Mouse (Mus musculus) lung, postnatal 0 days (tissue): ENCODE measurements around the gene Ciapin1.

ENCODE experiments used
- CTCF ChIP-seq: IDR thresholded peaks from 2 replicates; pipeline ENCODE4 v1.5.1; 2016; ENCODE audit warnings: antibody characterized with exemption, mild to moderate bottlenecking
- EP300 ChIP-seq: IDR thresholded peaks from 2 replicates; pipeline ENCODE4 v1.6.1; 2016; ENCODE audit warnings: antibody characterized with exemption, mild to moderate bottlenecking, control low read depth

DNA sequence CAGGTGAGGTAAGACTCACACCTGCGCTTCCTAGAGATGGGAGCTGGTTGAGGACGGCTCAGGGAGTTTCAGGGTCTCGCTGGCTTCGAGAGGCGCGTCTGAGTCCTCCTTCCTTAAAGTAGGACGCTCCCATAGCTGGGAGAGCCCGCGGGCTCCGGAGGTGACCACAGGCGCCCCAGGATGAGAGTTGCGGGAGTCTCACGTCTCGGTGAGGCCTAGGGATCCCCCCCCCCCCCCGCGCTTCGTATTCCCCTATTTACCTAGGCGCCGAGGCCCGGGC is 37.7 kb upstream of the Ciapin1 start:
- no peak for TF ChIP-seq CTCF
- TF ChIP-seq EP300, result no peak
